Mouse (Mus musculus) liver, postnatal 0 days (tissue): ENCODE data around the gene Znhit1.

Experiments
- CTCF ChIP-seq: sonication (generic); IDR thresholded peaks from 2 replicates; pipeline ENCODE4 v1.5.1; 2016; ENCODE audit warnings: antibody characterized with exemption, low read depth
- EP300 ChIP-seq: IDR thresholded peaks from 2 replicates; pipeline ENCODE4 v1.6.1; 2016; ENCODE audit warnings: antibody characterized with exemption, low read depth, mild to moderate bottlenecking

GRCm38 (mm10) chr5:136962966-136963540 lies 24.8 kb downstream of the Znhit1 start:
- TF ChIP-seq CTCF, result no peak
- TF ChIP-seq EP300, result no peak
